Mouse (Mus musculus): ENCODE measurements around the gene Gm10310. TPM values are rescaled to one million over a fixed set of nuclear protein-coding genes. Genes with fewer than 3 reads are reported as not detected.
"Not testable (repeated sequence)": the region's sequence is repeated elsewhere in the genome, so short reads cannot be mapped to it uniquely, and the experiment has no call there.

The Gm10310 gene
- polyA plus RNA-seq (2015; fragmentation: Nextera tagmentation; extraction: Ambion mirVana): not detected in 2 replicates

DNA sequence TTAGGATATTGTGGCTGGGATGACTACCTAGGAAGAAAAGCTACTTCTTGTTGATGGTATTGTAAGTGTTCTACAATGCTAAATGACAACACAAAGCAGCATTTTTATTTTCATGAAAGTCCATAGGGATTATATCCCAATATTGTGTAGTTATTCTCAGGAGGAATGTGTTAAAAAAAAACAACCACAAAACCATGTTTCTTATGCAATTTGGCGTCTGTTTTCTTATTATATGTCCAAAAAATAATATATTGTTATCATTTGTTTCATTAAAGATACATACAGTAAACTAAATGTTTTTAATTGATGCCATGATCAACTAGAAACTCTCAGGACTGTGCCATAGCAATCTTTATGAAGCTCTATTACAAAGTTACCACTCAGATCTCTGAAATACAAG lies at the start of gene Gm10310:
Gene Gm10310 (minus strand): TSS at position 101 of the 400 bp plus-strand sequence.
- ATAC-seq (replicated peaks; ENCODE audit: extremely low read depth, insufficient read depth, low FRiP score); H3K36me3 ChIP-seq (ENCODE audit: control insufficient read depth, insufficient read depth); H3K27me3 ChIP-seq (ENCODE audit: control insufficient read depth, insufficient read depth, low read length); H3K4me3 ChIP-seq (ENCODE audit: low read length); H3K4me2 ChIP-seq (ENCODE audit: low read depth, low read length); H3K9ac ChIP-seq (ENCODE audit: low read length); H3K27ac ChIP-seq (ENCODE audit: low read length); H3K4me1 ChIP-seq (ENCODE audit: control insufficient read depth, insufficient read depth, low read length); H3K9me3 ChIP-seq (replicated peaks; ENCODE audit: control insufficient read depth, low read length): not testable (repeated sequence)
- no CpG with 5 or more reads among the region's 1 CpGs for WGBS

DNA sequence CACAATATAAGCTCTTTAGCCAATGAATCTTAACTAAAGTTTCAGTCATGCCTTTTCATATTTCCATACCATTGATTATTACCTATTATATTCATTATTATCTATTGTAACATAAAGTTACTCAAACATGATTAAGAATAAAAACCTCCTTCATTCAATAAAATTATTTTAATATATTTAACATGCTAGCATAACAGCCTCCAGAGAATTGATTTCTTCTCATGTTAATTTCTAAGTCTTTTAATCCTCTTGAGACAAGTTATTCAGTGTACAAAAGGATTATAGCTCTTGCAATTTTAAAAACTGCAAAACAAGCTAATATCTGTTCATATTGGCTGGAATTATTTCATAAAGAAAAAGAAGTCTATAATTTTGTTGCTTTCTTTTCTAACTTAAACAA lies 45.2 kb upstream of the Gm10310 start, which contains the start of gene Olfr821:
Gene Olfr821 (plus strand): TSS at position 301 of the 400 bp plus-strand sequence.
- no peaks in the 10 kb centered on the region for H3K4me1 ChIP-seq (ENCODE audit: control insufficient read depth, insufficient read depth, low read length)

DNA sequence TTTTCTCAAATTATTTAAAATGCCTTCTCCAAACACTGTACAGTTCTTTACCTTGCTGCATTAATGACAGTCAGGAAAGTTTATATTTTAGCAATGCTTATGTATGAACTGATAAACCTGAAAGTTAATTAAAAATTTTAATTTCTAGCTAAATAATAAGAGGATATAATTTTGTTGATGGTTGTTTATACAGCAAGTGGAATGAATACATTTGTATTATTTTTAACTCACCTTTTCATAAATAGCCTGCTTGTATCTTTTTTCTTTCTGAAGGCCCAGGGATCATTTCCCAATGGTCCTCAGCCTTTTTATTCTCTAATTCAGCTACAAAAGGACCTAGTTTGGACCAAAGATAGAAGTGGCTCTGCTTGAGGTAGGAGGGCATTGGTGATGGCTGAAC lies 27.5 kb upstream of the Gm10310 start, which contains the start of gene Olfr820:
Gene Olfr820 (plus strand): TSS at position 301 of the 400 bp plus-strand sequence.
- no peak within 1 kb of the TSS for H3K27ac ChIP-seq (ENCODE audit: low read length)
- no peak within 1 kb of the TSS for H3K4me2 ChIP-seq (ENCODE audit: low read depth, low read length)
- H3K9ac ChIP-seq (ENCODE audit: low read length): no peak within 1 kb of the TSS
- no peaks in the 10 kb centered on the region for H3K9me3 ChIP-seq (replicated peaks; ENCODE audit: control insufficient read depth, low read length)
- H3K36me3 ChIP-seq (ENCODE audit: control insufficient read depth, insufficient read depth): no peaks in the 10 kb centered on the region
- H3K4me1 ChIP-seq (ENCODE audit: control insufficient read depth, insufficient read depth, low read length): no peaks in the 10 kb centered on the region
- no peaks in the 10 kb centered on the region for H3K27me3 ChIP-seq (ENCODE audit: control insufficient read depth, insufficient read depth, low read length)
- H3K4me3 ChIP-seq (ENCODE audit: low read length): no peak within 1 kb of the TSS
- ATAC-seq (replicated peaks; ENCODE audit: extremely low read depth, insufficient read depth, low FRiP score): no peak

More for the DNA sequence above, 45.2 kb upstream of the Gm10310 start, which contains the start of gene Olfr821:
- H3K4me3 ChIP-seq (ENCODE audit: low read length): no peak within 1 kb of the TSS
- H3K36me3 ChIP-seq (ENCODE audit: control insufficient read depth, insufficient read depth): no peaks in the 10 kb centered on the region
- H3K27ac ChIP-seq (ENCODE audit: low read length): no peak within 1 kb of the TSS
- no peak within 1 kb of the TSS for H3K9ac ChIP-seq (ENCODE audit: low read length)
- no peak for ATAC-seq (replicated peaks; ENCODE audit: extremely low read depth, insufficient read depth, low FRiP score)
- no peaks in the 10 kb centered on the region for H3K27me3 ChIP-seq (ENCODE audit: control insufficient read depth, insufficient read depth, low read length)
- no peak within 1 kb of the TSS for H3K4me2 ChIP-seq (ENCODE audit: low read depth, low read length)
- H3K9me3 ChIP-seq (replicated peaks; ENCODE audit: control insufficient read depth, low read length): 0 out of 2 replicates have a peak, but pooled peaks cover under 1% of the 10 kb centered on the region

DNA sequence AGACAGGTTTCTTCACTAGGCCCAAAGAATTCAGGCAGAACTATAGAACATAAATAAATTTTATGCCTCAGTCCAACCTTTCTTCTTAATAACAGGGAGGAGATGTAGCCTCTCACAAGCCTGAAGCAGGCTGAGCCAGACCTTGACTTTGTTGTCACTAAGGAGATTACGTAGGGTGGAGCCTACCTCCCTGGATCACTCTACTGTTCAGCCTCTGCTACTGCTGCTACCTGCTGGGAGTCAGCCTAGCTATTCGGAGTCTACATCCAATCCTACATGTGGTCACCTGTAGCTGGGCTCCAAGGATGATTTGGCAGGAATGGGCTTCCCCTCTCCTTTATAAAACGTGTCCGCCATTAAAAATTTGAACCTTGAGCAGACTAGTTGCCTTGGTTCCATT lies 20.5 kb upstream of the Gm10310 start:
- not testable (repeated sequence) for H3K9ac ChIP-seq (ENCODE audit: low read length); H3K9me3 ChIP-seq (replicated peaks; ENCODE audit: control insufficient read depth, low read length); H3K4me3 ChIP-seq (ENCODE audit: low read length); H3K4me1 ChIP-seq (ENCODE audit: control insufficient read depth, insufficient read depth, low read length); H3K27ac ChIP-seq (ENCODE audit: low read length); ATAC-seq (replicated peaks; ENCODE audit: extremely low read depth, insufficient read depth, low FRiP score); H3K36me3 ChIP-seq (ENCODE audit: control insufficient read depth, insufficient read depth); H3K4me2 ChIP-seq (ENCODE audit: low read depth, low read length); H3K27me3 ChIP-seq (ENCODE audit: control insufficient read depth, insufficient read depth, low read length)
- 78% methylated on average over 4 of the region's 4 CpGs for WGBS

DNA sequence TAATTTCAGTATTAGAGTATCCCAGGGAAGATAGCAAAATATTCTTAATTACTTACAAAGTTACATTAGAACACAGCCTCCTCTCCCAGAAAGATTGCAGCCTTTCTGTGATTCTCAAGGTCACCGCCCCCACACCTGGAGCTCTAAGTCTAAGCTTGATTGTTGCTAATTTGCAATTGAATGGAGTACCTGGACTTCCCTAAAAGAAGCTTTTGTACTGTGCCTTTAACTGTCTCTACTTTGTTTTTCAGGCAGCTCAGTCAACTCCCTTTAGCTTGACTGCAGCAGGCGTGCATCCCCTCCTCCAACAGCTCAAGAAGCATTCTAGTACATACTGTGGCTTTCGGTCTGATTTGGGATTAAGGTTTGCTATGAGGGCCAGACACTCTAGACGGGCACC lies 19.2 kb upstream of the Gm10310 start:
- not testable (repeated sequence) for H3K27me3 ChIP-seq (ENCODE audit: control insufficient read depth, insufficient read depth, low read length)
- 77% methylated on average over 4 of the region's 4 CpGs for WGBS

DNA sequence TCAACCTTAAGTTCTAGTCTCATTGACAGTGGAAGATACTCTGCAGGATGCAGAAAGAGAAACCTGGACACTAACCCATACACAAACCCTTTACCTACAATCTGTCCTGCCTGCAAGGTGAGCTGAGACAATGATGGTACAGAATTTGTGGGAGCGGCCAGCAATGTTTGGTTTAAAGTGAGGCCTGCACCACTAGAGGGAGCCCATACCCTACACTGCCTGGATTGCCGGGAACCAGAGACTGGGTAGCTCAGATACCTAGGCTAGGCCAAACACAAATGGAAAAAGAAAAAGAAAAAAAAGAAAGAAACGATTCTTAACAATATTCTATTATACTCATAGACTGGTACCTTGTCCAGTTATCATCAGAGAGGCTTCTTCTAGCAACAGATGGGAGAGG lies 3.0 kb downstream of the Gm10310 start:
- H3K9ac ChIP-seq (ENCODE audit: low read length); H3K27me3 ChIP-seq (ENCODE audit: control insufficient read depth, insufficient read depth, low read length); H3K4me2 ChIP-seq (ENCODE audit: low read depth, low read length); H3K36me3 ChIP-seq (ENCODE audit: control insufficient read depth, insufficient read depth); H3K4me3 ChIP-seq (ENCODE audit: low read length); ATAC-seq (replicated peaks; ENCODE audit: extremely low read depth, insufficient read depth, low FRiP score); H3K4me1 ChIP-seq (ENCODE audit: control insufficient read depth, insufficient read depth, low read length); H3K9me3 ChIP-seq (replicated peaks; ENCODE audit: control insufficient read depth, low read length); H3K27ac ChIP-seq (ENCODE audit: low read length): not testable (repeated sequence)
- WGBS: no CpG with 5 or more reads among the region's 3 CpGs

More for the DNA sequence above, 19.2 kb upstream of the Gm10310 start:
- H3K27ac ChIP-seq (ENCODE audit: low read length); H3K4me2 ChIP-seq (ENCODE audit: low read depth, low read length); ATAC-seq (replicated peaks; ENCODE audit: extremely low read depth, insufficient read depth, low FRiP score); H3K4me1 ChIP-seq (ENCODE audit: control insufficient read depth, insufficient read depth, low read length); H3K4me3 ChIP-seq (ENCODE audit: low read length); H3K9me3 ChIP-seq (replicated peaks; ENCODE audit: control insufficient read depth, low read length); H3K36me3 ChIP-seq (ENCODE audit: control insufficient read depth, insufficient read depth); H3K9ac ChIP-seq (ENCODE audit: low read length): not testable (repeated sequence)

DNA sequence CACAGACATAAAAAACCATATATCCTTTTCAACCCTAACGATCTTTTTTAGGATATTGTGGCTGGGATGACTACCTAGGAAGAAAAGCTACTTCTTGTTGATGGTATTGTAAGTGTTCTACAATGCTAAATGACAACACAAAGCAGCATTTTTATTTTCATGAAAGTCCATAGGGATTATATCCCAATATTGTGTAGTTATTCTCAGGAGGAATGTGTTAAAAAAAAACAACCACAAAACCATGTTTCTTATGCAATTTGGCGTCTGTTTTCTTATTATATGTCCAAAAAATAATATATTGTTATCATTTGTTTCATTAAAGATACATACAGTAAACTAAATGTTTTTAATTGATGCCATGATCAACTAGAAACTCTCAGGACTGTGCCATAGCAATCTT lies 8.8 kb downstream of the Gm10310 start, which contains the start of gene Olfr247:
Gene Olfr247 (minus strand): TSS at position 101 of the 400 bp plus-strand sequence.
- ATAC-seq (replicated peaks; ENCODE audit: extremely low read depth, insufficient read depth, low FRiP score): not testable (repeated sequence)
- WGBS: no CpG with 5 or more reads among the region's 2 CpGs

DNA sequence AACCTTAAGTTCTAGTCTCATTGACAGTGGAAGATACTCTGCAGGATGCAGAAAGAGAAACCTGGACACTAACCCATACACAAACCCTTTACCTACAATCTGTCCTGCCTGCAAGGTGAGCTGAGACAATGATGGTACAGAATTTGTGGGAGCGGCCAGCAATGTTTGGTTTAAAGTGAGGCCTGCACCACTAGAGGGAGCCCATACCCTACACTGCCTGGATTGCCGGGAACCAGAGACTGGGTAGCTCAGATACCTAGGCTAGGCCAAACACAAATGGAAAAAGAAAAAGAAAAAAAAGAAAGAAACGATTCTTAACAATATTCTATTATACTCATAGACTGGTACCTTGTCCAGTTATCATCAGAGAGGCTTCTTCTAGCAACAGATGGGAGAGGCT lies 11.9 kb downstream of the Gm10310 start:
- not testable (repeated sequence) for H3K27ac ChIP-seq (ENCODE audit: low read length); H3K9ac ChIP-seq (ENCODE audit: low read length); H3K36me3 ChIP-seq (ENCODE audit: control insufficient read depth, insufficient read depth); H3K4me2 ChIP-seq (ENCODE audit: low read depth, low read length); H3K9me3 ChIP-seq (replicated peaks; ENCODE audit: control insufficient read depth, low read length); ATAC-seq (replicated peaks; ENCODE audit: extremely low read depth, insufficient read depth, low FRiP score); H3K4me3 ChIP-seq (ENCODE audit: low read length); H3K4me1 ChIP-seq (ENCODE audit: control insufficient read depth, insufficient read depth, low read length); H3K27me3 ChIP-seq (ENCODE audit: control insufficient read depth, insufficient read depth, low read length)
- no CpG with 5 or more reads among the region's 3 CpGs for WGBS

More for the DNA sequence above, 8.8 kb downstream of the Gm10310 start, which contains the start of gene Olfr247:
- not testable (repeated sequence) for H3K9me3 ChIP-seq (replicated peaks; ENCODE audit: control insufficient read depth, low read length); H3K36me3 ChIP-seq (ENCODE audit: control insufficient read depth, insufficient read depth); H3K9ac ChIP-seq (ENCODE audit: low read length); H3K27me3 ChIP-seq (ENCODE audit: control insufficient read depth, insufficient read depth, low read length); H3K4me1 ChIP-seq (ENCODE audit: control insufficient read depth, insufficient read depth, low read length); H3K4me2 ChIP-seq (ENCODE audit: low read depth, low read length); H3K4me3 ChIP-seq (ENCODE audit: low read length); H3K27ac ChIP-seq (ENCODE audit: low read length)

DNA sequence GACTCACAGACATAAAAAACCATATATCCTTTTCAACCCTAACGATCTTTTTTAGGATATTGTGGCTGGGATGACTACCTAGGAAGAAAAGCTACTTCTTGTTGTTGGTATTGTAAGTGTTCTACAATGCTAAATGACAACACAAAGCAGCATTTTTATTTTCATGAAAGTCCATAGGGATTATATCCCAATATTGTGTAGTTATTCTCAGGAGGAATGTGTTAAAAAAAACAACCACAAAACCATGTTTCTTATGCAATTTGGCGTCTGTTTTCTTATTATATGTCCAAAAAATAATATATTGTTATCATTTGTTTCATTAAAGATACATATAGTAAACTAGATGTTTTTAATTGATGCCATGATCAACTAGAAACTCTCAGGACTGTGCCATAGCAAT lies 17.7 kb downstream of the Gm10310 start, which contains the start of gene Olfr819:
Gene Olfr819 (minus strand): TSS at position 101 of the 400 bp plus-strand sequence.
- not testable (repeated sequence) for H3K9me3 ChIP-seq (replicated peaks; ENCODE audit: control insufficient read depth, low read length)
- 64% methylated on average over 2 of the region's 2 CpGs for WGBS

More for the DNA sequence above, 17.7 kb downstream of the Gm10310 start, which contains the start of gene Olfr819:
- H3K36me3 ChIP-seq (ENCODE audit: control insufficient read depth, insufficient read depth); H3K27me3 ChIP-seq (ENCODE audit: control insufficient read depth, insufficient read depth, low read length); H3K4me1 ChIP-seq (ENCODE audit: control insufficient read depth, insufficient read depth, low read length); H3K4me2 ChIP-seq (ENCODE audit: low read depth, low read length); ATAC-seq (replicated peaks; ENCODE audit: extremely low read depth, insufficient read depth, low FRiP score); H3K27ac ChIP-seq (ENCODE audit: low read length); H3K4me3 ChIP-seq (ENCODE audit: low read length); H3K9ac ChIP-seq (ENCODE audit: low read length): not testable (repeated sequence)

Measured in heart, embryonic 16.5 days (tissue).